Mouse (Mus musculus): Measurements from ENCODE around the gene Fbxo36.

Gene Fbxo36

DNA sequence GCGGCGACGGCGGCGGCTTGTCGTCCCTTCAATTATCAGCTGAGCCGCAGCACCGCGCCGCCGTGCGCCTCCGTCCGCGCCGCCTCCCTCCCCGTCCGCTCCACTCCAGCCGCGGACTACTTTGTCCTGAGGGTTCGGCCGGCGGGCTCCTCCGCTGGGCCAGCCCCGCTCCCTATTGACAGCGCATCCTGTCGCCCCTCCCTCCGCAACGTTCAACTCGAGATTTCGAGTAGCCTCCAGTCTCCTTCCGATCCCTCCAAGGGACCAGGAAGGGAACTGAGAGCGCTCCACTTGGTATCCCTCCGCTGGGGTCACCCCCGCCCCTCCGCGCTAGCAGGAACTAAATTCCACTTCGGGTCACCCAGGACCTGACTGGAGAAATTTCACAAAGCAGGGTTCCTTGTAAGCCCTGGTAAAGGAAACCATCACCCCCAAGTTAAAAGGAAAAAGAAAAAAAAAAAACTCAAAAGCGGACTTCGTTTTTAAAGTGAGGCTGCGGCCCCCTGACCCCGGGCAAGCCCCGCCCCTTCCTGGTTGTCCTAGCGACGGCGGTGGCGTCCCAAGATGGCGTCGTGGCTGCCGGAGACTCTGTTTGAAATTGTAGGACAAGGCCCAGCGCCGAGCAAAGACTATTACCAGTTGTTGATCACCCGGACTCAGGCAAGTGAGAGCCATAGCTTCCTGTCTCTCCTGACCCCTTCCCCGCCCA is at the start of gene Fbxo36:
TSS of gene Fbxo36 (plus strand) at position 533 of the 709 bp plus-strand sequence.
- peak; percentile 90 for DNase-seq (ENCODE audit: low read depth, low spot score)
- Histone ChIP-seq H3K36me3 (ENCODE audit: control insufficient read depth, insufficient read depth, low read length, poor library complexity, severe bottlenecking) (no peaks in the 10 kb centered on the region), H3K27me3 (ENCODE audit: control insufficient read depth, insufficient read depth, low read length, poor library complexity, severe bottlenecking) (no peaks in the 10 kb centered on the region)

- DNase-seq (ENCODE audit: low read depth, low spot score): no peak
- H3K27me3 ChIP-seq (ENCODE audit: control insufficient read depth, insufficient read depth, low read length, poor library complexity, severe bottlenecking): no peaks in the 10 kb centered on the region
- peaks cover 10% of the 10 kb centered on the region for H3K36me3 ChIP-seq (ENCODE audit: control insufficient read depth, insufficient read depth, low read length, poor library complexity, severe bottlenecking)
Observed at GRCm38 (mm10) chr1:84791393-84791792, 48.2 kb upstream of the Fbxo36 start.

DNA sequence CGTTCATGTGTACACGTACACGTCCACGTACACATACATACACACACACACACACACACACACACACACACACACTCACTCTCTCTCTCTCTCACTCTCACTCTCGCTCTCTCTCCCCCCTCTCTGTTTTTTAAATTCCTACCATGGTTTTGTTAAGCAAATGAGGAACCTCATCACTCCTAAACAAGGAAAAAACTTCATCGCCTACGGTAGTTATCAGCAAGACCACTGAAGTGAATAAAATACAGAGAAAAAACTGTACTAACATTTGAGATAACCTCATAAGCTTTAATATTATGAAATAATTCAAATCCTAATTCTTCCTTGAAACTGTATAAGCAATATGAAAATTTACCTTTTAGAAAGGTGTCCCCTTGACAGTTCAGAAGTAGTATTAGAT is 44.3 kb upstream of the Fbxo36 start:
- Histone ChIP-seq H3K36me3 (ENCODE audit: control insufficient read depth, insufficient read depth, low read length, poor library complexity, severe bottlenecking) (peaks cover 9% of the 10 kb centered on the region), H3K27me3 (ENCODE audit: control insufficient read depth, insufficient read depth, low read length, poor library complexity, severe bottlenecking) (no peaks in the 10 kb centered on the region)
- DNase-seq (ENCODE audit: low read depth, low spot score): no peak

DNA sequence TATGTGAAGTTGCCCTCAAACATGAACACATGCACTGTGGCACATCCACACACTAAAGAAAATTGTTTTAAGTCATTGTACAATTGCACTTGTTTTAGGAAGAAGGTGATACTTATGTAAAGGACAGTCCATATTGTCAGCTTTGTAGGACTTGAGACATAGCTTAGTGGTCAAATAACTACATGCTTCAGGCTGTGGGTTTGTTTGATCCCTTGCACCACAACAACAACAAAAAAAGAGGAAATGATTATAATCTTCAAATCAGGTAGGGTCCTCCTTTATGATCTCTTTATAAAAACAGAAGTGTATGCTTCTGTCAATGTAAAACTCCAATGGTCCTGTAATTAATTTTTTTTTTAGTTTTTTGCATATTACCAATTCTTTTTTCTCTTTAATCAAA is 40.5 kb upstream of the Fbxo36 start:
- peaks cover under 1% of the 10 kb centered on the region; the same call in 1 of the 2 replicates for H3K36me3 ChIP-seq (ENCODE audit: control insufficient read depth, insufficient read depth, low read length, poor library complexity, severe bottlenecking)
- no peaks in the 10 kb centered on the region for H3K27me3 ChIP-seq (ENCODE audit: control insufficient read depth, insufficient read depth, low read length, poor library complexity, severe bottlenecking)
- DNase-seq (ENCODE audit: low read depth, low spot score): no peak

DNA sequence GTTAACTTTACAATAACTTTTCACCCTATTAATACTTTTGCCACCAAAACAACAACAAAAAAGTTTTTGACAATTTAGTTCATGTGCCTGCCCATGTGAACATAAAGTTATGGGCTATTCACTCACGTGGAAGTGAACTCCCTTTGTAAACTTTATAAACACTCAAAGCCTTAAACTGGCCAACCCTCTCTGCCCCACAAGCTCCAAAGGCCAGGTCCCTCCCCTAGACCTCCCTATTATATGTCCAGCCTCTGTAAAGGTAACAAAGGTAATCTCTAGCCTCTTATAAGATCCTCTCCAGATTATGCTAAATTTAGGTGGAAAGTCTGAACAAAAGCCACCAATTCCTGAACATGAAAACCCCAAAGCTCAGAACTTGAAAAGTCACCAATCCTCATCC is 35.9 kb upstream of the Fbxo36 start:
- Histone ChIP-seq H3K36me3 (ENCODE audit: control insufficient read depth, insufficient read depth, low read length, poor library complexity, severe bottlenecking) (no peaks in the 10 kb centered on the region), H3K27me3 (ENCODE audit: control insufficient read depth, insufficient read depth, low read length, poor library complexity, severe bottlenecking) (no peaks in the 10 kb centered on the region)
- DNase-seq (ENCODE audit: low read depth, low spot score): no peak

DNA sequence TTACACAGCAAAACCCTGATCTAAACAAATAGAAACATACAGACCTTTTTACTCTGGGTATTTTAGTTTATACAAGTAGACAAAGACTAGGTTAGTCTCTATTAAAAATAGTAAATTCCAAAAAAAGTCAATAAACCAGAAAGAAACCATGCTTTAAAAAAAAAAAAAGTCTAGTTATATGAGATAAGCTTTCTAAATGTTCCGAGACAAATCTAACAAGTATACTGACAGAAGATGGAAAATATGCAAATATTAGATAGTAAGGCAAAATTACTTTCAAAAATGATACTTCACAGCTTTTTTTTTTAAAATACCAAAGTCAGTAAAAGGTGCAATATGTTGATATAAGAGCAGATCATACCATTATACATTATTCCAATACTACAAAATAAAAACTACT is 22.0 kb upstream of the Fbxo36 start:
- H3K36me3 ChIP-seq (ENCODE audit: control insufficient read depth, insufficient read depth, low read length, poor library complexity, severe bottlenecking): 0 out of 2 replicates have a peak, but pooled peaks cover 2% of the 10 kb centered on the region
- no peaks in the 10 kb centered on the region for H3K27me3 ChIP-seq (ENCODE audit: control insufficient read depth, insufficient read depth, low read length, poor library complexity, severe bottlenecking)
- DNase-seq (ENCODE audit: low read depth, low spot score): no peak

DNA sequence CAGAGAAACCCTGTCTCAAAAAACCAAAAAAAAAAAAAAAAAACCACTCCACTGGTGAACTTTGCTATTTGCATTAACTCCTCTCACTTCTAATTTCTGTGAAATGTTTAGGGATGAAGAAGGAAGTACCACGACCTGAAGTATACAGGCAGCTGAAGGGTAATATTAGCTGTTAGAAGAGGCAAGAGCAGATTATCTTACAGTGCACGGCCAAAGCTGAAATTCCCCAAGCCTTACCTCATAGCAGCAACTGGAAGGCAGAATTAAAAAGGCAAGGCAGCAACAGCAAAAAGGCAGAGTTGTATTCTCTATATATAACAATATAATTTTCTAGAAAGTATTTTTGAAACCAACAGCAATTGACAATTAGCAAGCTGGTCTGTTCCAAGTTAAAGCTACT is 14.6 kb upstream of the Fbxo36 start:
- Histone ChIP-seq H3K27me3 (ENCODE audit: control insufficient read depth, insufficient read depth, low read length, poor library complexity, severe bottlenecking) (no peaks in the 10 kb centered on the region), H3K36me3 (ENCODE audit: control insufficient read depth, insufficient read depth, low read length, poor library complexity, severe bottlenecking) (no peaks in the 10 kb centered on the region)
- DNase-seq (ENCODE audit: low read depth, low spot score): no peak

GRCm38 (mm10) chr1:84837523-84838145 is 2.0 kb upstream of the Fbxo36 start:
- peak; percentile 4 for DNase-seq (ENCODE audit: low read depth, low spot score)
- H3K27me3 ChIP-seq (ENCODE audit: control insufficient read depth, insufficient read depth, low read length, poor library complexity, severe bottlenecking): no peaks in the 10 kb centered on the region
- no peaks in the 10 kb centered on the region for H3K36me3 ChIP-seq (ENCODE audit: control insufficient read depth, insufficient read depth, low read length, poor library complexity, severe bottlenecking)

DNA sequence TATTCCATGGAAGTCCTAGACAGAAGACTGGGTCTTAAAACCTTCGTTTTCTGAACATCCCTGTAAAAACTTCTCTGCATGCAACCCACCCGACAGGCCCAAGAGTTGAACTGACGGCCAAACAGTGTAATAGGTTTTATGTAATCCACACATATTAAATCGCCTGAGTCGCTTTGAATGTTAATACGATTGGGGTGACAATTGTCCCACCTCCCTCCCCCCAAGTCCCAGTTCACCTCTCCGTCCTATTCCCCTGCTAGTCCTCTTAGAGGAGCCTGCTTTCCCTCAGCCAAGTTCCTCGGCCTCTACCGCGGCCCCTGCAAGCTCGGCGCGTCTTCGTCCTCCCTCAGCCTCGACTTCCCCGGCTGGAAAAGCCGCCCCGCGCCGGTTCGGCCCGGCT is 1.5 kb upstream of the Fbxo36 start:
- no peaks in the 10 kb centered on the region for H3K27me3 ChIP-seq (ENCODE audit: control insufficient read depth, insufficient read depth, low read length, poor library complexity, severe bottlenecking)
- no peaks in the 10 kb centered on the region for H3K36me3 ChIP-seq (ENCODE audit: control insufficient read depth, insufficient read depth, low read length, poor library complexity, severe bottlenecking)
- DNase-seq (ENCODE audit: low read depth, low spot score): peak; percentile 26

DNA sequence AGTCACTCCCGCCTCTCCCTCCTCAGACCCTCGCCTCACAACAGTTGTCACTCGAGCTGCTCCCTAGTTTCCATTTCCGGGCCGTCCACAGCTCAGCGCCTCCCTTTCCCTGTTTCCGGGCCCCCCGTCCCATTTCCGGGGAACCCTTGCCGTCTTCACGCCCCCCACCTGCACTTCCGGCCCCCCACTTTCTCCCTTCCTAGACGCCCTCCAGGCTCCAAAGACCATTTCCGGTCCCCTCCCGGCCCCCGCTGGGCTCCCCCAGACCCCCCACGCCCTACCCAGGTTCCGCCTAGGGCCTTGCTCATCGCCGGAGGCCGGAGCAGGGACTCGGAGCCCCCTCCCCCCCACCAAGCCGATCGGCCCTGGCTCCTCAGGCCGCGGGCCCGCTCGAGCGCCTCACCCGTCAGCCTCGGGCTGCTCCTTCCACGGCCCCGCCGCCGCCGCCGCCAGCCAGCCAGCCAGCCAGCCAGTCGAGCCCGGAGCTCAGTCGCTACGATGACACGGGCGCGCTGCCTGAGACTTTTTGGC is 955 bp upstream of the Fbxo36 start:
- Histone ChIP-seq H3K36me3 (ENCODE audit: control insufficient read depth, insufficient read depth, low read length, poor library complexity, severe bottlenecking) (no peaks in the 10 kb centered on the region), H3K27me3 (ENCODE audit: control insufficient read depth, insufficient read depth, low read length, poor library complexity, severe bottlenecking) (no peaks in the 10 kb centered on the region)
- DNase-seq (ENCODE audit: low read depth, low spot score): peak; percentile 53

- H3K36me3 ChIP-seq (ENCODE audit: control insufficient read depth, insufficient read depth, low read length, poor library complexity, severe bottlenecking): no peaks in the 10 kb centered on the region
- no peak for DNase-seq (ENCODE audit: low read depth, low spot score)
- H3K27me3 ChIP-seq (ENCODE audit: control insufficient read depth, insufficient read depth, low read length, poor library complexity, severe bottlenecking): no peaks in the 10 kb centered on the region
Observed at GRCm38 (mm10) chr1:84840018-84840664, 500 bp downstream of the Fbxo36 start, which contains the start of gene Trip12. Gene Trip12 (minus strand): TSS chr1:84840516.

- Histone ChIP-seq H3K36me3 (ENCODE audit: control insufficient read depth, insufficient read depth, low read length, poor library complexity, severe bottlenecking) (no peaks in the 10 kb centered on the region), H3K27me3 (ENCODE audit: control insufficient read depth, insufficient read depth, low read length, poor library complexity, severe bottlenecking) (no peaks in the 10 kb centered on the region)
- DNase-seq (ENCODE audit: low read depth, low spot score): no peak
Observed at GRCm38 (mm10) chr1:84841061-84841460, 1.4 kb downstream of the Fbxo36 start.

DNA sequence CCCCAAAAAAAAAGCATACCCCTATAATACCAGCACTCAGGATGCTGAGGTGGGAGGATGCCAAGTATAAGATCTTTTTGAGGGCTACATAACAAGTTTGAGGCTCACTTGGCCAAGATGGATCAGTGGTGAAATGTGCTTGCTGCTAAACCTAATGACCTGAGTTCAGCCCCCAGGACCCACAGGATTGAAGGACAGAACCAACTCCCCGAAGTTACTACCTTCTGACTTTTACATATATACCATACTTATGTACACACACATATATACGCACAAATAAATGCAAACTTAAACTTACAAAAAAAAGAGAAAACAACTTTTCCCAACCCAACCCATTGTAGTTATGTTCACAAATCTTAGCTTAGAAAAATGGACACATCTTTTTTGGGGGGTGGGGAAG is 3.7 kb downstream of the Fbxo36 start:
- no peaks in the 10 kb centered on the region for H3K27me3 ChIP-seq (ENCODE audit: control insufficient read depth, insufficient read depth, low read length, poor library complexity, severe bottlenecking)
- H3K36me3 ChIP-seq (ENCODE audit: control insufficient read depth, insufficient read depth, low read length, poor library complexity, severe bottlenecking): no peaks in the 10 kb centered on the region
- no peak for DNase-seq (ENCODE audit: low read depth, low spot score)

GRCm38 (mm10) chr1:84847698-84848097 is 8.1 kb downstream of the Fbxo36 start:
- H3K27me3 ChIP-seq (ENCODE audit: control insufficient read depth, insufficient read depth, low read length, poor library complexity, severe bottlenecking): no peaks in the 10 kb centered on the region
- no peaks in the 10 kb centered on the region for H3K36me3 ChIP-seq (ENCODE audit: control insufficient read depth, insufficient read depth, low read length, poor library complexity, severe bottlenecking)
- no peak for DNase-seq (ENCODE audit: low read depth, low spot score)

DNA sequence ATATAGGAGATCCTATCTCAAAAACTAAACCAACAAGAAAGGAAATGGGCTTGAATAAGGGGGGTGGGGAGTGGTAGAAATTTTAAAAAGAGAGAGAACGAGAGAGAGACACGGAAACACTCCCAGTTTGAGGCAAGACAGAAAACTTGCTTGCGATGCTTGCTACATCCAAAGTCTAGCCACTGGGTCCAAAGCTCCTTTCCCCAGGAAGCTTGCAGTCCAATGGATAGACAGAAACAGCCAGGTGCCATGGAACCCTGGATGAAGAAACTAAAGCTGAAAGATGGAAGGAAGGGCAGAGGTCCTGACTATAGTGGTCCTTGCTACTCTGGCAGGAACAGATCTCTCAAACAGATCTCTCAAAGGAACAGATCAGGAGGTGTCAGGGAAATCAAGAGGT is 8.7 kb downstream of the Fbxo36 start:
- no peaks in the 10 kb centered on the region for H3K27me3 ChIP-seq (ENCODE audit: control insufficient read depth, insufficient read depth, low read length, poor library complexity, severe bottlenecking)
- H3K36me3 ChIP-seq (ENCODE audit: control insufficient read depth, insufficient read depth, low read length, poor library complexity, severe bottlenecking): no peaks in the 10 kb centered on the region
- DNase-seq (ENCODE audit: low read depth, low spot score): no peak
